Mouse (Mus musculus) layer of hippocampus, postnatal 14 days (tissue): ENCODE measurements around the gene Prrc2a. TPM values are rescaled to one million over a fixed set of nuclear protein-coding genes. Genes with fewer than 3 reads are reported as not detected.

Source experiments
- DNase-seq, 2 experiments: peaks; one replicate each; pipeline ENCODE4 v3.0.0; 2021 to 2022; ENCODE audit warnings: low spot score in 2 of 2, mixed read lengths in 1 of 2
- total RNA-seq, 2 experiments: library from RNA; stranded (reverse); gene quantifications; 2 replicates each; pipeline ENCODE4 v1.2.3; 2021

The Prrc2a gene
- total RNA-seq, 2 experiments from 2014 or later: 305 to 314 TPM

DNA sequence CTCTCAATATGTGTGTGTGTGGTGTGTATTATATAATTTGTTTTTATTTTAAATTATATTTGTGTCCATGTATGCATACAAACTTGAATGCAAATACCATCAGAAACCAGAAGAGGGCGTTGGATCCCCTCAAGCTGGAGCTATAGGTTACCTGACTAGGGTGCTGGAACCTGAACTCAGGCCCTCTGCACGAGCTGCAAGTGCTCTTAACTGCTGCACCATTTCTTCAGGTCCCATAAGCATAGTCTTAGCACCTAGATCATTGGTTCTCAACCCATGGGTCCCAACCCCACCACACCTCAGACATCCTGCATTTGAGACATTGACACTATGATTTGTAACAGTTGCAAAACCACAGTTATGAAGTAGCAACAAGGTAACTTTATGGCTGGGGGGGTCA, 27.0 kb upstream of the Prrc2a start:
- DNase-seq: no peak

GRCm38 (mm10) chr17:35190096-35190495, 25.4 kb upstream of the Prrc2a start:
- DNase-seq: no peak

DNA sequence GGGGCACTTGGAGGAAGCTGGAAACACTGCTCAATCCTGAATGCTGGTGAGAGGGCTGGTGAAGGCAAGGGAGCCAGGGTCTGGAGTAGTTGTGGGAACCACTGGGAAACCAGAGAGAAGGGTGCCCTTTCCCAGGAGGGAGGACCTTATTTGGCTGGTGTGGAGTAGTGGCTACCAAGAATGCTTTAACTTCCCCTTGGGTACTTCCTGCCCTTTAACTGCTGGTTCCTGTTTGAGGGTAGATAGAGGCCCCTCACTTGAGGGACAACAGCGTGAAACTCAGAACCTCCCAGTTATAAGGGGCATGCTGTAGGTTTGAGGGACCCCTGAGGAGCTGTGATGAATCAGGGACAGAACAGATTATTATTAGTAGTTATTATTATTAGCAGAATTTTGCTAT, 24.5 kb upstream of the Prrc2a start:
- no peak for DNase-seq

- no peak for DNase-seq
Observed at GRCm38 (mm10) chr17:35187959-35188610, 23.4 kb upstream of the Prrc2a start, which contains the start of gene Lst1. Gene Lst1, minus strand, starts transcription at chr17:35188439.

GRCm38 (mm10) chr17:35187345-35187744, 22.6 kb upstream of the Prrc2a start:
- DNase-seq: no peak

- DNase-seq: no peak
Observed at GRCm38 (mm10) chr17:35186681-35187080, 22.0 kb upstream of the Prrc2a start.

DNA sequence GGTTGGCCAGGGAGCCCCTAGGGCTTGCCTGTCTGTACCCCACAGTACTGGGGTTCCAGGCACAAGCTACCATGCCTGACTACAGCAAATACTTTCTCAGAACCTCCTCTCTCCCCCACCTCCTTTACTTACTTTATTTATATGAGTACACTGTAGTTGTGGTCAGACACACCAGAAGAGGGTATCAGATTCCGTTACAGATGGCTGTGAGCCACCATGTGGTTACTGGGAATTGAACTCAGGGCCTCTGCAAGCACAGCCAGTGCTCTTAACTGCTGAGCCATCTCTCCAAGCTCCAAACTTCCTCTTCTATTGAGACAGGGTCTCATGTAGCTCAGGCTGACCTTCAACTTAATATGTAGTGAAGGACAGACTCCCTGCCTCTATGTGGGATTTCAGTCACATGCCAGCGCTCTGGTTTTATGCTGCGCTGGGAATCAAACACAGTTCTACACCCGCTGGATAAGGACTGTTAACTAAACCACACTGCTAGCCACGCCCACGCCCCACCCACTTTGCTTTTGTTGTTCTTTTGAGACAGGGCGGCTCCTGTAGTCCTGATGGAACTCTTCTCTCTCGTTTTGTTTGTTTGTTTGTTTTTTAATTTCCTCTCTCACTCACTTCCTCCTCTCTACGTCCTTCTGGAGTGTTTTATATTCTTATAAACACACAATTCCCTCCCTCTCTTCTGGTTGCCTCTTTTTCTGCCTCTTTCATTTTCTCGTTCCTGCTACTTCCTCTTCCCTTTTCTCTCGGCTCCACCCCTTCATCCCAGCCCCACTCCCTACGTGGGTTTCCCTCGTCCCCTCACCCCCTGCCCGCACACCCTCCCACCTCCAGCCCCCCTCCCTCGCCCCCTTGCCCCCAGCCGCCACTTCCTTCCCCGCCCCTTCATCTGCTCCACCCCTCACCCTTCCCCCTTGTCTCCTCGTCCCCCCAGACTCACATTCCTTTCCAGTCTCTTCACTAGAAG, 21.2 kb upstream of the Prrc2a start:
- DNase-seq: no peak

GRCm38 (mm10) chr17:35180093-35180492, 15.4 kb upstream of the Prrc2a start:
- DNase-seq: no peak

DNA sequence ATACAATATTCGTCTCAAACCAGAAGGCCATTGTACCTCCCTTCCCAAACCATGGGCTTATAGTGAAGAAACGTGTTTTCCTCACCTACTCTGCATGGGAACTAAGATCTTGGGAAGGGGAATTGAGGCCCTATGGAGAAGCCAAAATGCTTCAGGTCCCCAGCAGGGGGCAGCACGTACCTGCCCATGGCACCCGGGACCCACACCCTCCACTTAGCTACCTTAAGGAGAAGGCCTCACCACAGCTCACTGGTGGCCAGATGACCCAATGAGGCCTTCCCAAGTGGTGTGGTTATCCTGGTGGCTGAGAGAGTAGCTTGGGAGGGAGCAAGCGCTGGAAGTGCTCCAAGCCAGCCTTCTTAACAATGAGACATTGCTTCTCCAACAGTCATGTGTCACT, 13.8 kb upstream of the Prrc2a start:
- no peak for DNase-seq

- DNase-seq: no peak
Observed at GRCm38 (mm10) chr17:35175968-35176367, 11.3 kb upstream of the Prrc2a start, which contains the start of gene Aif1. Gene Aif1, minus strand, starts transcription at chr17:35176068.

- no peak for DNase-seq
Observed at GRCm38 (mm10) chr17:35175382-35175781, 10.7 kb upstream of the Prrc2a start.

- DNase-seq: no peak
Observed at GRCm38 (mm10) chr17:35174201-35174977, 9.7 kb upstream of the Prrc2a start.

GRCm38 (mm10) chr17:35173329-35173728, 8.6 kb upstream of the Prrc2a start:
- DNase-seq: no peak

- DNase-seq: no peak
Observed at GRCm38 (mm10) chr17:35172445-35173234, 7.9 kb upstream of the Prrc2a start.

DNA sequence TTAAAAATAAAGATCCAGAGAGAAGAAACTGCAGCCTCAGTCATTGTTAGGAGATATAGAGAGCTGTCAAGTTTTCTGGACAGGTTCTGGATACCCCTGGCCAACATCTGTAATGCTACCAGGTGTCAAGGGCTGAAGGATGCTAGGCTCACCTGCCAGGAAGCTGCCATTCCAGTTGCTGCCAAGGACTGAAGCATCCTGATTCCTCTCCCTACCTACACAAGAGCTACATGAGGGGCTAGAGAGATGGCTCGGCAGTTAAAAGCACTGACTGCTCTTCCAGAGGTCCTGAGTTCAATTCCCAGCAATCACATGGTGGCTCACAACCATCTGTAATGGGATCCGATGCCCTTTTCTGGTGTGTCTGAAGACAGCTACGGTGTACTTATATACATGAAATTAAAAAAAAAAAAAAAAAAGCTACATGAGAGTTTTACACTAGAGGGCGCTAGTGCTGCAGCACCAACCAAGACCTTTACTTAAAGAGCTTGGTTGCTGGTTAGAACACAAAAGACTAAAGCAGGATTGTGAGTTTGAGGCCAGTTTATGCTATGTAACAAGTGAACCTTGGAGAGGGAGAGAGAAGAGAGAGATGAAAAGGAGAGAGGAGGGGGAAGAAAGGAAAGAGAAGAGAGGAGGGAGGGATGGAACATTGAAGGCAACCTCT, 4.0 kb upstream of the Prrc2a start:
- DNase-seq: no peak

DNA sequence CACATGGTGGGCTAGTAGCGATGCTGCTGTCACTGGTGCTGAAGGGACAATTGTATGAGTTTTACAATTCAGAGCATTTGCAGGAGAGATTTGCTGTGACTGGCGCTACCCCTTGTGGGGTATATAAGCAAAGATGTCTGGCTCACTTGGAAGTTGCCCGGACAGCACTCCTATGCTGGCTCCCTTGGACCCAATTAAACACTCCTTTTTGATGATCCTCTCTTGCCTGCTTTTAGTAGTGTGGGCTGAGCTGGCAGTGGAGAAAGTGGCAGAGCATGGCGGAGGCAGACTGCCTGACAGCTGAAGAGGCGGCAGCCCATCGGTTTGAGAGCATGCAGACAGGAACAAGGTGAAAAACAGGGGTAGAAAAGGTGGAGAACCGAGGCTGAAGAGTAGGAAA, 3.1 kb upstream of the Prrc2a start:
- DNase-seq: no peak

- peak; percentile 36 to 75 for DNase-seq
Observed at GRCm38 (mm10) chr17:35166352-35167035, 1.8 kb upstream of the Prrc2a start.

GRCm38 (mm10) chr17:35165451-35166155, 906 bp upstream of the Prrc2a start:
- no peak for DNase-seq

DNA sequence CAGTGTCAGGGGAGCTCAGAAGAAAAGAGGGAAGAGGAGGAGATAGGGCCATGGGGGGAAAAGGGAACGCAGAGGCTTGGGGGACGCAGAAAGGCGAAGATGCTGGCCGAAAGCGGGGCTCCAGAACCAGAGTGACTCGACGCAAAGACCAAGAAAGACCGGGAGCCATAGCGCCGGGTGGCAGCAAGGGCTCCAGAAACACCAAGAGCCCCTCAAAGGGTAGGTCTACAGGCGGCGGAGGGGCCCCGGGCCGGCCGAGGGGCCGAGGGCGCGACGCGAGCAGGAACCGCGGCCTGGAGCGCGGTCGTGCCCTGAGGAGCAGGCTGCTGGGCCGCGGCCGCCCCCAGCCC, 504 bp downstream of the Prrc2a start:
- no peak for DNase-seq
